Mouse (Mus musculus) embryonic facial prominence, embryonic 11.5 days (tissue): Measurements from ENCODE around the gene Trim11. TPM values are rescaled to one million over a fixed set of nuclear protein-coding genes. Genes with fewer than 3 reads are reported as not detected.

ENCODE experiments used
- ATAC-seq: fragments of 200-750 bp; cut with Nextera tagmentation; replicated peaks from 2 replicates; pipeline ENCODE4 v1.8.0; 2017; ENCODE audit warnings: low read depth; ENCODE audit not compliant: insufficient number of reproducible peaks, low FRiP score, low TSS enrichment
- DNase-seq: peaks from one replicate; pipeline ENCODE4 v3.0.0-alpha.2; 2015; ENCODE audit warnings: low spot score
- H3K27ac ChIP-seq: fragments of 300-500 bp; sonication (generic); replicated peaks from 2 replicates; pipeline ENCODE4 v1.5.1; 2014; ENCODE audit warnings: mild to moderate bottlenecking, low read depth, low read length, control low read depth
- H3K27me3 ChIP-seq: fragments of 300-500 bp; sonication (generic); 2 replicates; pipeline ENCODE4 v1.6.1; 2014; ENCODE audit warnings: mild to moderate bottlenecking, low read length, moderate library complexity, mixed read lengths; ENCODE audit not compliant: control insufficient read depth, insufficient read depth
- H3K36me3 ChIP-seq: fragments of 300-500 bp; sonication (generic); replicated peaks from 2 replicates; pipeline ENCODE4 v1.6.1; 2014; ENCODE audit warnings: low read depth, mild to moderate bottlenecking, low read length, moderate library complexity, mixed read lengths; ENCODE audit not compliant: control insufficient read depth, insufficient read depth
- H3K4me1 ChIP-seq: fragments of 300-500 bp; sonication (generic); 2 replicates; pipeline ENCODE4 v1.6.1; 2014; ENCODE audit warnings: low read length, mixed read lengths; ENCODE audit not compliant: control insufficient read depth, insufficient read depth
- H3K4me2 ChIP-seq: fragments of 300-500 bp; sonication (generic); 2 replicates; pipeline ENCODE4 v1.6.1; 2014; ENCODE audit warnings: low read depth, mild to moderate bottlenecking, control low read depth, low read length, moderate library complexity
- H3K4me3 ChIP-seq: fragments of 300-500 bp; sonication (generic); 2 replicates; pipeline ENCODE4 v1.5.1; 2014; ENCODE audit warnings: low read depth, low read length, control low read depth
- H3K9ac ChIP-seq: fragments of 300-500 bp; sonication (generic); replicated peaks from 2 replicates; pipeline ENCODE4 v1.6.1; 2014; ENCODE audit warnings: mild to moderate bottlenecking, control low read depth, low read length
- H3K9me3 ChIP-seq: fragments of 300-500 bp; sonication (generic); replicated peaks from 2 replicates; pipeline ENCODE4 v1.6.1; 2016; ENCODE audit warnings: mild to moderate bottlenecking, low read length, inconsistent platforms, mixed read lengths; ENCODE audit not compliant: control insufficient read depth
- WGBS: fragments of 180-500 bp; shearing (Covaris S2); extraction: QIAGEN DNeasy Blood & Tissue Kit; methylation state at CpG from one replicate; pipeline ENCODE4 v1.1.7; 2014; 5-methylcytosine and 5-hydroxymethylcytosine counted together
- polyA plus RNA-seq: library from polyadenylated mRNA; unstranded; fragments of >200 nt; fragmentation: Nextera tagmentation; extraction: Ambion mirVana; gene quantifications from 2 replicates; pipeline ENCODE4 v1.2.1, GENCODE M21; 2014

The Trim11 gene
- polyA plus RNA-seq, 1 experiment from 2014 or later, result 15.0 TPM

GRCm38 (mm10) chr11:58959186-58959825, 18.6 kb upstream of the Trim11 start:
- WGBS, result 38% methylated on average over 15 of the region's 15 CpGs
- Histone ChIP-seq H3K9ac (no peak overlapping the region; the same call in 1 of the 2 replicates), H3K36me3 (no peaks in the 10 kb centered on the region), H3K4me1 (no peaks in the 10 kb centered on the region; the same call in 1 of the 2 replicates), H3K9me3 (no peaks in the 10 kb centered on the region), H3K27ac (no peak overlapping the region), H3K4me3 (peak overlapping the region; percentile 40), H3K4me2 (peak overlapping the region; percentile 82), H3K27me3 (peaks cover 5% of the 10 kb centered on the region; the same call in 1 of the 2 replicates)
- no peak for ATAC-seq
- no peak for DNase-seq

GRCm38 (mm10) chr11:58959921-58960465, 17.9 kb upstream of the Trim11 start:
- peak overlapping the region; percentile 40 for H3K4me3 ChIP-seq
- no peaks in the 10 kb centered on the region; the same call in 1 of the 2 replicates for H3K4me1 ChIP-seq
- H3K9me3 ChIP-seq, result no peaks in the 10 kb centered on the region
- peaks cover 5% of the 10 kb centered on the region; the same call in 1 of the 2 replicates for H3K27me3 ChIP-seq
- no peaks in the 10 kb centered on the region for H3K36me3 ChIP-seq
- peak overlapping the region; percentile 82 for H3K4me2 ChIP-seq
- 2% methylated on average over 40 of the region's 40 CpGs for whole genome bisulfite sequencing
- peak overlapping the region; percentile 34; the same call in 1 of the 2 replicates for H3K9ac ChIP-seq
- ATAC-seq (peak; percentile 54), DNase-seq (peak; percentile 84)
- H3K27ac ChIP-seq, result no peak overlapping the region

- DNase-seq (no peak), ATAC-seq (no peak)
- Histone ChIP-seq H3K27me3 (peaks cover 5% of the 10 kb centered on the region; the same call in 1 of the 2 replicates), H3K27ac (no peak overlapping the region), H3K9me3 (no peaks in the 10 kb centered on the region), H3K4me3 (no peak overlapping the region; the same call in 1 of the 2 replicates), H3K4me2 (no peak overlapping the region), H3K4me1 (no peaks in the 10 kb centered on the region; the same call in 1 of the 2 replicates), H3K9ac (no peak overlapping the region), H3K36me3 (no peaks in the 10 kb centered on the region)
- 57% methylated on average over 50 of the region's 50 CpGs for WGBS
Observed at GRCm38 (mm10) chr11:58961364-58962177, 16.3 kb upstream of the Trim11 start.

- no peak for ATAC-seq
- 34% methylated on average over 17 of the region's 17 CpGs for WGBS
- Histone ChIP-seq H3K4me2 (no peak overlapping the region), H3K4me1 (no peaks in the 10 kb centered on the region; the same call in 1 of the 2 replicates), H3K27me3 (peaks cover 5% of the 10 kb centered on the region; the same call in 1 of the 2 replicates), H3K9ac (peak overlapping the region; percentile 6), H3K4me3 (no peak overlapping the region), H3K27ac (no peak overlapping the region), H3K9me3 (no peaks in the 10 kb centered on the region), H3K36me3 (no peaks in the 10 kb centered on the region)
- DNase-seq, result no peak
Observed at GRCm38 (mm10) chr11:58963543-58963942, 14.3 kb upstream of the Trim11 start.

GRCm38 (mm10) chr11:58964216-58964615, 13.7 kb upstream of the Trim11 start:
- H3K4me2 ChIP-seq, result no peak overlapping the region
- H3K27ac ChIP-seq, result no peak overlapping the region
- 85% methylated on average over 7 of the region's 7 CpGs for WGBS
- H3K9ac ChIP-seq, result no peak overlapping the region
- ATAC-seq, result no peak
- no peak for DNase-seq
- no peaks in the 10 kb centered on the region; the same call in 1 of the 2 replicates for H3K4me1 ChIP-seq
- peaks cover 5% of the 10 kb centered on the region; the same call in 1 of the 2 replicates for H3K27me3 ChIP-seq
- H3K9me3 ChIP-seq, result no peaks in the 10 kb centered on the region
- no peak overlapping the region for H3K4me3 ChIP-seq
- H3K36me3 ChIP-seq, result no peaks in the 10 kb centered on the region

GRCm38 (mm10) chr11:58965001-58965760, 12.7 kb upstream of the Trim11 start:
- ATAC-seq (no peak), DNase-seq (no peak)
- no peak overlapping the region for H3K4me2 ChIP-seq
- H3K27me3 ChIP-seq, result peaks cover 5% of the 10 kb centered on the region; the same call in 1 of the 2 replicates
- H3K27ac ChIP-seq, result no peak overlapping the region
- WGBS, result 46% methylated on average over 12 of the region's 12 CpGs
- H3K9me3 ChIP-seq, result no peaks in the 10 kb centered on the region
- no peaks in the 10 kb centered on the region for H3K36me3 ChIP-seq
- no peak overlapping the region for H3K9ac ChIP-seq
- H3K4me3 ChIP-seq, result no peak overlapping the region
- H3K4me1 ChIP-seq, result no peaks in the 10 kb centered on the region

- H3K27ac ChIP-seq, result no peak overlapping the region
- no peak overlapping the region for H3K4me2 ChIP-seq
- 97% methylated on average over 1 of the region's 1 CpGs for WGBS
- ATAC-seq (no peak), DNase-seq (no peak)
- H3K4me3 ChIP-seq, result no peak overlapping the region
- no peaks in the 10 kb centered on the region; the same call in 1 of the 2 replicates for H3K27me3 ChIP-seq
- no peaks in the 10 kb centered on the region for H3K9me3 ChIP-seq
- H3K36me3 ChIP-seq, result no peaks in the 10 kb centered on the region
- H3K9ac ChIP-seq, result no peak overlapping the region
- H3K4me1 ChIP-seq, result no peaks in the 10 kb centered on the region
Observed at GRCm38 (mm10) chr11:58967346-58967745, 10.5 kb upstream of the Trim11 start.
